ENCODE assay signal across 12 mouse cellular contexts in genomic region chr16:70724722-70725284, GRCm38 (mm10).
DNase-seq lines count a peak whose midpoint lies in the region; ATAC-seq and TF ChIP-seq lines count a peak whose summit lies in the region.
"Had no signal": no experiment of that assay in that cellular context is flagged by ENCODE, and none has a peak within 500 bp of the region (broad histone marks: within the 10 kb centered on the region; RNA-seq: fewer than 3 reads in every experiment).

No protein-coding gene starts in this region.

- no peak overlapping the region for H3K4me3 ChIP-seq in forebrain, embryonic 12.5 days (replicated peaks)
- H3K4me3 ChIP-seq in hindbrain, embryonic 16.5 days (ENCODE audit: low read length), result no peak overlapping the region
- H3K4me3 ChIP-seq in neural tube, embryonic 14.5 days (ENCODE audit: low read depth, low read length), result no peak overlapping the region
- H3K4me3 ChIP-seq in liver, postnatal 0 days (ENCODE audit: low read depth, low read length), result no peak overlapping the region
- H3K4me3 ChIP-seq: layer of hippocampus, adult 2 months had no signal

- no peak for TF ChIP-seq EP300 in liver, postnatal 0 days (IDR thresholded peaks at IDR 0.05; ENCODE audit: low read depth)

- peak; percentile 82 for ATAC-seq in forebrain, embryonic 12.5 days (ENCODE audit: low FRiP score)
- peak; percentile 90 for ATAC-seq in hindbrain, embryonic 16.5 days
- ATAC-seq in neural tube, embryonic 14.5 days (ENCODE audit: low read depth), result peak; percentile 66
- ATAC-seq in liver, postnatal 0 days, result no peak

- WGBS in forebrain, embryonic 12.5 days, result 11% methylated on average over 5 of the region's 5 CpGs
- 18% methylated on average over 5 of the region's 5 CpGs for WGBS in hindbrain, embryonic 16.5 days
- WGBS in neural tube, embryonic 14.5 days, result 28% methylated on average over 5 of the region's 5 CpGs
- 65% methylated on average over 5 of the region's 5 CpGs for WGBS in liver, postnatal 0 days (ENCODE audit: insufficient replicate concordance)

- 0 out of 2 replicates have a peak overlapping the region, but pooled peaks have one; percentile 46 for H3K27ac ChIP-seq in forebrain, embryonic 12.5 days
- no peak overlapping the region for H3K27ac ChIP-seq in hindbrain, embryonic 16.5 days (ENCODE audit: low read depth, low read length)
- H3K27ac ChIP-seq in neural tube, embryonic 14.5 days (ENCODE audit: low read depth, low read length), result no peak overlapping the region
- H3K27ac ChIP-seq in liver, postnatal 0 days (ENCODE audit: low read depth), result no peak overlapping the region
- H3K27ac ChIP-seq: layer of hippocampus, adult 2 months had no signal

- DNase-seq in layer of hippocampus, postnatal 14 days (ENCODE audit: low spot score in 2 of 2), result peak; percentile 17 to 29
- DNase-seq in layer of hippocampus, adult 8-10 months (ENCODE audit: low spot score in 2 of 2), result no peak
- no peak for DNase-seq in liver, postnatal 0 days
- no peak for DNase-seq in kidney, postnatal 10 days
- DNase-seq: gastrocnemius, postnatal 36 days; kidney, adult 11 months; lung, adult 2 months; thymus, adult 18-20 months had no signal

- H3K36me3 ChIP-seq in forebrain, embryonic 12.5 days (replicated peaks), result no peaks in the 10 kb centered on the region
- no peaks in the 10 kb centered on the region for H3K36me3 ChIP-seq in hindbrain, embryonic 16.5 days (ENCODE audit: control insufficient read depth, insufficient read depth, low read length)
- H3K36me3 ChIP-seq in neural tube, embryonic 14.5 days (ENCODE audit: control insufficient read depth, insufficient read depth, low read length), result no peaks in the 10 kb centered on the region
- no peaks in the 10 kb centered on the region for H3K36me3 ChIP-seq in liver, postnatal 0 days (replicated peaks; ENCODE audit: insufficient read depth, low read length)

- no peaks in the 10 kb centered on the region for H3K9me3 ChIP-seq in forebrain, embryonic 12.5 days
- no peaks in the 10 kb centered on the region for H3K9me3 ChIP-seq in hindbrain, embryonic 16.5 days (ENCODE audit: control insufficient read depth, low read length)
- H3K9me3 ChIP-seq in neural tube, embryonic 14.5 days (ENCODE audit: control insufficient read depth, low read length), result no peaks in the 10 kb centered on the region
- H3K9me3 ChIP-seq in liver, postnatal 0 days (ENCODE audit: low read length), result no peaks in the 10 kb centered on the region

- H3K4me1 ChIP-seq in forebrain, embryonic 12.5 days, result peaks cover 12% of the 10 kb centered on the region
- H3K4me1 ChIP-seq in hindbrain, embryonic 16.5 days (ENCODE audit: control insufficient read depth, insufficient read depth, low read depth, low read length), result no peaks in the 10 kb centered on the region
- 0 out of 2 replicates have a peak, but pooled peaks cover 3% of the 10 kb centered on the region for H3K4me1 ChIP-seq in neural tube, embryonic 14.5 days (ENCODE audit: control insufficient read depth, insufficient read depth, low read length)
- H3K4me1 ChIP-seq in liver, postnatal 0 days (ENCODE audit: insufficient read depth), result no peaks in the 10 kb centered on the region

- no peak overlapping the region for H3K9ac ChIP-seq in forebrain, embryonic 12.5 days
- H3K9ac ChIP-seq in hindbrain, embryonic 16.5 days (ENCODE audit: low read depth, low read length), result no peak overlapping the region
- no peak overlapping the region for H3K9ac ChIP-seq in neural tube, embryonic 14.5 days (replicated peaks; ENCODE audit: low read depth, low read length)
- no peak overlapping the region for H3K9ac ChIP-seq in liver, postnatal 0 days (replicated peaks)

- no peak for TF ChIP-seq CTCF in liver, postnatal 0 days (IDR thresholded peaks at IDR 0.05; ENCODE audit: low read depth)

- H3K27me3 ChIP-seq in forebrain, embryonic 12.5 days, result no peaks in the 10 kb centered on the region
- no peaks in the 10 kb centered on the region; the same call in 1 of the 2 replicates for H3K27me3 ChIP-seq in hindbrain, embryonic 16.5 days (replicated peaks; ENCODE audit: control insufficient read depth, insufficient read depth, low read length)
- no peaks in the 10 kb centered on the region for H3K27me3 ChIP-seq in neural tube, embryonic 14.5 days (ENCODE audit: control insufficient read depth, insufficient read depth, low read length)
- no peaks in the 10 kb centered on the region for H3K27me3 ChIP-seq in liver, postnatal 0 days (ENCODE audit: insufficient read depth, low read length)

- no peak overlapping the region for H3K4me2 ChIP-seq in forebrain, embryonic 12.5 days
- no peak overlapping the region for H3K4me2 ChIP-seq in hindbrain, embryonic 16.5 days (ENCODE audit: low read length)
- no peak overlapping the region for H3K4me2 ChIP-seq in neural tube, embryonic 14.5 days (ENCODE audit: low read depth, low read length)
- no peak overlapping the region for H3K4me2 ChIP-seq in liver, postnatal 0 days (ENCODE audit: low read depth, low read length)

Comparison
In these comparisons a context has a peak if more than half of its experiments do, and no peak if none do; other contexts are left out.
1. DNase-seq: peak in layer of hippocampus, postnatal 14 days (2 of 2); none in layer of hippocampus, adult 8-10 months (0 of 2), liver, postnatal 0 days (single experiment) and kidney, postnatal 10 days (single experiment).